Mouse (Mus musculus): Measurements from ENCODE around the gene Nkx6-2. TPM values are rescaled to one million over a fixed set of nuclear protein-coding genes. Genes with fewer than 3 reads are reported as not detected.

Gene Nkx6-2
- total RNA-seq, 4 experiments from 2014 or later, result 0.19 to 0.34 TPM; not detected in 2

DNA sequence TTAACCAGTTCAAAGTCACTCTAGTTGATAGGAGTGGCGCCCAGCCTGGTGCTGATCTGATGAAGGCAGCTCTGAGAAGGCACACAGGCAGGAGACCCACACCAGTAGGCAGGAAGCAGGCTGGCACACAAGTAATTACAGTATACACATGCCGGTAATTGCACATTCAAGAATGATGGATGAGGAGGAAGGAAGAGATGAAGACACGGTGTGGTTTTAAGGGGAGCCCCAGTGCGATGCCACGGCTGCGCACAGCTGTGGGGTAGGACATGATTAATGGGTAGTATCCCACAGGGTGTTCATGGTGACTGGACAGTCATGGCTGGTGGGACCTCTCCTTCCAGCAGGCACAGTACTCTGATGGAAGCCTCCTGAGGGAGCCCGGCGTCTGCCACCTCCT, 16.1 kb downstream of the Nkx6-2 start:
- no peak for DNase-seq (ENCODE audit: low spot score)

DNA sequence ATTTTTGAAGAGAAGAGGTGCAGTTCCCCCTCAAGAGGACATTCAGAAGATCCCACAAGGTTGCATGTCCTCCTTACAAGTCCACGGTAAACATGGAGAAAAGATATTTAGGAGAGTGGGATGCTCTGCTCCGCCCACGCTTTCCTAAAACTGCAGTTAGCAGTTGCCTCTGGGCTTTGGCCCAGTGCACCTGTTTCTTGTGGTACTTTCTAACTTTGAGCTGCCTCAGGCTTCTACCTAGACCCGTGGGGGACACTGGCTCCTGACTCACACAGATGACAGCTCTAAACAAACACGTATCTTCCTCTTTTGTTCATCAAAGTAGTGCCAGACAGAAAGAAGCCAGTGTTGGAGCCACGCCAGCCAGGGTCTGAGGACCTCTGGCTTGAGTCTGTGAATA, 16.6 kb downstream of the Nkx6-2 start:
- DNase-seq (ENCODE audit: low spot score), result no peak

- no peak for DNase-seq (ENCODE audit: low spot score)
These were observed 18.4 kb downstream of the Nkx6-2 start for GRCm38 (mm10) chr7:139564161-139564560.

- DNase-seq (ENCODE audit: low spot score), result no peak
These were observed 19.2 kb downstream of the Nkx6-2 start for GRCm38 (mm10) chr7:139563425-139563824.

DNA sequence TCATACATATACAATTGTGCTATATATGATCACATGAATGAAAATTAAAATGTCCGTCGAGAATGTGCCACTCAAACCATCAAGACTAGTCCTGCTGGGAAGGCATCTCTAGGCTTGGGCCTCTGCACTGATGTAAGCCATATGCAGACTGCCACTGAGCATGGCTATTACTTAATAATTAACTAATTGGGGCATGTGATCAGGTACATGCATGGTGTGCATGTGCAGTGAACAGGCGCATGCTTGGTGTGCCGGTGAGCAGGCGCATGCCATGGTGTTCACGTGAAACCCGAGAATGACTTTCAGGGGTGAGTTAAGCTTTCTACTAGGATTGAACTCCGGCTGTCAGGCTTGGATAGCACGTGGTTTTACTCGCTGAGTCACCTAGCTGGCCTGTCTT, 22.9 kb downstream of the Nkx6-2 start:
- DNase-seq (ENCODE audit: low spot score), result no peak

- DNase-seq (ENCODE audit: low spot score), result no peak
These were observed 25.7 kb downstream of the Nkx6-2 start for GRCm38 (mm10) chr7:139556746-139557526.

- DNase-seq (ENCODE audit: low spot score), result no peak
These were observed 26.3 kb downstream of the Nkx6-2 start for GRCm38 (mm10) chr7:139556331-139556730.

DNA sequence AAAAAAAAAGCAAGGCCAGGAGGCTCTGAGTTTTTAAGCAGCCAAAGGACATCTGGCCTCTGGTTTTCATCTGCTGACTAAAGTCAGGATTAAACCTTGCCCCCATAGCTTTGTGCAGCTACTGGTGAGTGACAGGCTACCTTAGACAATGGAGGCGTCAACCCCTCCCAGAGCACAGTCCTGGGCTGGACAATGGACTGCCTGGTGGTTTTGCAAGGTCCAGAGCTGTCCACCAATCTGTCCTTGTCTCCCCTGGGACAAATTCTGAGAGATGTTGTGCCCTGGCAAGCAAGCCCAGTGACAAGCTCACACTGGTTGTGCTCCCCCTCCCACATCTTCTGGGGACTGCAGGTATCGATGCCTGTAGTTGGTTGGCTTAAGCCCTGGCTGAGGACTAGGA, 31.1 kb downstream of the Nkx6-2 start:
- DNase-seq (ENCODE audit: low spot score), result no peak

DNA sequence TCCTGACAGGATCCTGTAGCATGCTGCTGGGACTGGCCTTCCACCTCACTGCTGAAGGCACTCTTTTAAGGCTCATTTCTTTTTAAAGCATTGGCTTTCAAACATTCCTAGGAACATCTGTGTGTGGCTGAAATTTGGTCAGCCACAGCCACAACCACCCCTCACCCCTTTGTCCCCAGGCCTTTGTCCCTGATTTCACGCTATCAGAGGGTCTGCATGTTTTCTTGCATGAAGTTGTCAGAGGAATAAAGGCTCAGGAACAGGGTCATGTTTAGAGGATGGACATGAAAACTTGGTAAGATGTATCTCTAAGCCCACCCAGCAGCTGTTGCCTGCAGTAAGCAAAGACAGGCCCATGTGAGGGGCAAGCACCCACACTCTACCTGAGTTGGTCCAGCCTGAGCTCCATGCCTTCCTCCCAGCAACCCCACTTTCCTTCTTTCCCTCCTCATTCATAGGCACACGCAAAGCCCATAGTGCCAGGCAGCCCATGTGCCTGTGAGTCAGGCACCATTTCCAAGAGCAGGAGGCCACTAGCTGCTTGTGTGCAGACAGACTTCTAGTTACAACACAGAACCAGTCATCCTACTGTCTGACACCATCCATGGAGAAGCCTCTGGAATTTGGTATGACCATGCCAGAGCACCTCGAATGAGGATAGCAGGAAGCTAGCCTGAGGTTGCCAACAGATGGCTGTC, 32.4 kb downstream of the Nkx6-2 start:
- no peak for DNase-seq (ENCODE audit: low spot score)

GRCm38 (mm10) chr7:139547325-139547724, 35.3 kb downstream of the Nkx6-2 start:
- DNase-seq (ENCODE audit: low spot score), result no peak

GRCm38 (mm10) chr7:139544706-139545625, 37.6 kb downstream of the Nkx6-2 start:
- DNase-seq (ENCODE audit: low spot score), result no peak

DNA sequence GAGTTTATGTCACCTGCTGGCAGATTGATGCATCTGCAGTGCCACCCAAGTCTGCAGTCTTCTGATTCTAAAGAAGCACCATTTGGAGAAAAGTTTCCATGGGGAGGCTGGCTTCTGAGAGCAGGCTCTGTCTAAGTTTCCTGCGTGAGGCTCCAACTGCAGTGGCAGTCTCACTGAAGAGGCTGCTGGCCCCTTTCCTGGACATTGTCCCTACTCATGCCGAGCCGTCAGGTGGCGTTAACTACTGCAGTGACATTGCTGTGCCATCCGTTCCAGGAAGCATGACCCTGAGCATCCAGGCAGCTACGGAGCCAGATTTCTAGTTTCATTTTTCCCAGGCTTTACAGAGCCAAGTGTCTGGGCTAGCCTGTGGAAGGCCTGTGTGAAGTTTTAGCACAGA, 41.2 kb downstream of the Nkx6-2 start:
- no peak for DNase-seq (ENCODE audit: low spot score)

- DNase-seq (ENCODE audit: low spot score), result no peak
These were observed 42.0 kb downstream of the Nkx6-2 start for GRCm38 (mm10) chr7:139540601-139541000.

- DNase-seq (ENCODE audit: low spot score), result peak; percentile 64
These were observed 44.1 kb downstream of the Nkx6-2 start for GRCm38 (mm10) chr7:139538541-139538940.

GRCm38 (mm10) chr7:139537831-139538230, 44.8 kb downstream of the Nkx6-2 start:
- DNase-seq (ENCODE audit: low spot score), result no peak

DNA sequence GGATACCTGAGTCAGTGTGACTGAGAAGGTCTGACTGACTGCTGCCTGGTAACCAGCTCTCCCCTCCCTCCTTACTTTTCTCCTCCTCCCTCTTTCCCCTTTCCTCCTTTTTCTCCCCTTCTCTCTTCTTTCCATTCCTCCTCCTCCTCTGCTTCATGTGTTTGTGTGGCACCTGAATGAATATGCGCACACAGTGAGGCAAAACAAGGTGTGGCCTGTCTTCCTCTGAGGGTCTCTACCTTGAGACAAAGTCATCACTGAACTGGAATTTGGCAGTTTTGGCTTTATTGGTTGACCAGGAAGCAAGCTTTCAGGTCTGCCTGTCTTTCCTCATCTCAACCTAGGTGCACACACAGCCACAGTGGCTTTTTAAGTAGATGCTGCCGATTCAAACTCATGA, 45.8 kb downstream of the Nkx6-2 start:
- no peak for DNase-seq (ENCODE audit: low spot score)

GRCm38 (mm10) chr7:139536331-139536730, 46.3 kb downstream of the Nkx6-2 start:
- peak; percentile 43 for DNase-seq (ENCODE audit: low spot score)

DNA sequence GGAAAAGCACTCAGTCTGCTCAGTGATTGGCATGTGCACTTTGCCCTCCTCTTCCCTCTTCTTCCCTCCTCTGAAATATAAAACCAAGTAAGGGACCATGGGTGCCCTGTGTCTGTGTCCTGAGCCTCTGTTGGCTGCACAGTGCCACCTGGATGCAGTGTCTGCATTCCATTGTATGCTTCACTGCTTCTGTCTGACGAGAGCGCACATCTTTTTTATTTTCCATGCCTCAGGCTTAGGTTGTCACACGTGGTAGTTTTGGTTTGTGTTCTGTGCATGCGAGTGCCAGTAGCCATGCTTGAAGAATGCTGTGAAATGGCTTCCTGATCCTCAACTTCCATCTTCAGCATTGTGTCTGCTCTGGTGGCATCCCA, 51.2 kb downstream of the Nkx6-2 start:
- no peak for DNase-seq (ENCODE audit: low spot score)

- no peak for DNase-seq (ENCODE audit: low spot score)
These were observed 51.8 kb downstream of the Nkx6-2 start for GRCm38 (mm10) chr7:139530591-139531427.
